Comparison of ENCODE assay signal across 8 mouse cellular contexts in the genomic region with DNA sequence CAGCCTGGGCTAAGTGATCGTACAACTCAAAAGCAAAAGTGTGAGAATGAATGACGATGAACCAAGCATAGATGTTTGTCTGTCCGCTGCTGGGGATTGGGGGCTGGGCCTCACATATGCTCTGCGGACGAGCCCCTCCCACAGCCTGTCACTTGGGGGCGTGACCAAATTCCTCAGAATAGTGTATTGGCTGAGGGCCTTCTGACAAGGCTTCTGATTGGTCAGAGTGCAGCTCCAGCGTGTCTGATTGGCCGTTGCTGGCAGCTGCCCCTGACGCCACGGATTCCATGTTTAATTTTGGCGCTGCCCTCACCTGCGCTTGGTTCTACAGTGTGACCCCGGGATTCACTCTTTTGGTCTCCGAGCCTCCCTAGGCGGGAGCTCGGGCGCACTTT. TPM values are rescaled to one million over a fixed set of nuclear protein-coding genes. Genes with fewer than 3 reads are reported as not detected.
DNase-seq lines count a peak whose midpoint lies in the region; ATAC-seq and TF ChIP-seq lines count a peak whose summit lies in the region.

No protein-coding gene starts in this region.

- in situ Hi-C loops in Patski (cut with MboI; ENCODE audit: low pct_unique_long_range_greater_than_20kb), result no loop called here

- peaks cover 49% of the 10 kb centered on the region for H3K4me1 ChIP-seq in hindbrain, embryonic 13.5 days (replicated peaks)

- ATAC-seq in Patski, result peak; percentile 64
- peak; percentile 84 for ATAC-seq in hindbrain, embryonic 13.5 days (ENCODE audit: low FRiP score)

- TF ChIP-seq CTCF in Patski (IDR thresholded peaks at IDR 0.05), result no peak

- H3K36me3 ChIP-seq in hindbrain, embryonic 13.5 days, result no peaks in the 10 kb centered on the region

- peak overlapping the region; percentile 35; the same call in 1 of the 2 replicates for H3K27ac ChIP-seq in hindbrain, embryonic 13.5 days

- peak overlapping the region; percentile 55 for H3K4me2 ChIP-seq in hindbrain, embryonic 13.5 days

- POLR2A ChIA-PET in Patski (lab: Charles Lee), result no interaction called here

- H3K9me3 ChIP-seq in hindbrain, embryonic 13.5 days, result no peaks in the 10 kb centered on the region

- peak overlapping the region; percentile 30 for H3K4me3 ChIP-seq in hindbrain, embryonic 13.5 days

- WGBS in hindbrain, embryonic 13.5 days, result 4% methylated on average over 17 of the region's 17 CpGs

- CTCF ChIA-PET in Patski (lab: Charles Lee), result interaction anchor here (1.2 kb wide), 1 partner anchor 17 kb away, joined by 3 read pairs; no protein-coding TSS in a partner anchor

- DNase-seq in Patski (ENCODE audit: low read depth, low spot score), result peak; percentile 78
- peak; percentile 97 for DNase-seq in cerebellum, postnatal 10 days
- DNase-seq in frontal cortex, postnatal 14 days (ENCODE audit: low spot score in 2 of 2), result peak; percentile 90 to 93
- DNase-seq in layer of hippocampus, postnatal 14 days (ENCODE audit: low spot score in 2 of 2), result peak; percentile 88 to 98
- DNase-seq in lung, postnatal 14 days, result peak; percentile 93
- DNase-seq in retina, embryonic 14.5 days (ENCODE audit: low spot score), result peak; percentile 95
- peak; percentile 85 to 92 for DNase-seq in thymus, postnatal 36 days

- H3K9ac ChIP-seq in hindbrain, embryonic 13.5 days, result peak overlapping the region; percentile 55; the same call in 1 of the 2 replicates

- H3K27me3 ChIP-seq in Patski, result no peaks in the 10 kb centered on the region
- H3K27me3 ChIP-seq in hindbrain, embryonic 13.5 days, result peaks cover 29% of the 10 kb centered on the region

RNA-seq across cellular contexts. Expression of a gene that starts 22.6 kb away (rescaled TPM):
- 41.8 TPM for polyA plus RNA-seq in Patski (2021)
- 21.3 and 22.4 TPM in 2 replicates for polyA plus RNA-seq in hindbrain, embryonic 13.5 days (2015; fragmentation: Nextera tagmentation; extraction: Ambion mirVana)
- 10 to 100 TPM; 66.7 to 70.9 TPM for total RNA-seq in layer of hippocampus, postnatal 14 days (2021)

RNA-seq across cellular contexts. Expression of a gene that starts 40.0 kb away (rescaled TPM):
- polyA plus RNA-seq in Patski (2021), result 0.18 TPM
- 1.8 TPM in 2 replicates for polyA plus RNA-seq in hindbrain, embryonic 13.5 days (2015; fragmentation: Nextera tagmentation; extraction: Ambion mirVana)
- total RNA-seq in layer of hippocampus, postnatal 14 days (2021), result 1 to 10 TPM; 1.1 to 1.5 TPM

RNA-seq across cellular contexts. Expression of a gene that starts 44.1 kb away (rescaled TPM):
- polyA plus RNA-seq in Patski (2021), result 0.76 TPM
- polyA plus RNA-seq in hindbrain, embryonic 13.5 days (2015; fragmentation: Nextera tagmentation; extraction: Ambion mirVana), result 2.0 and 2.3 TPM in 2 replicates
- 1 to 10 TPM; 2.8 to 5.4 TPM for total RNA-seq in layer of hippocampus, postnatal 14 days (2021)

RNA-seq across cellular contexts. Expression of a gene that starts 48.6 kb away (rescaled TPM):
- polyA plus RNA-seq in Patski (2021), result 2.4 TPM
- 6.5 and 8.1 TPM in 2 replicates for polyA plus RNA-seq in hindbrain, embryonic 13.5 days (2015; fragmentation: Nextera tagmentation; extraction: Ambion mirVana)
- total RNA-seq in layer of hippocampus, postnatal 14 days (2021), result 1 to 10 TPM; 3.1 to 4.5 TPM

RNA-seq across cellular contexts. Expression of a gene that starts 48.6 kb away (rescaled TPM):
- polyA plus RNA-seq in Patski (2021), result 83.4 TPM
- 72.1 and 74.8 TPM in 2 replicates for polyA plus RNA-seq in hindbrain, embryonic 13.5 days (2015; fragmentation: Nextera tagmentation; extraction: Ambion mirVana)
- 10 to 100 TPM; 73.7 to 74.3 TPM for total RNA-seq in layer of hippocampus, postnatal 14 days (2021)

Comparison
In these comparisons a context has a peak if more than half of its experiments do, and no peak if none do; other contexts are left out.
1. Peak in every context shown above with its lines: DNase-seq, ATAC-seq, H3K4me3 ChIP-seq and H3K27ac ChIP-seq.